Mouse (Mus musculus): Measurements from ENCODE around the gene Olfr1133.

DNA sequence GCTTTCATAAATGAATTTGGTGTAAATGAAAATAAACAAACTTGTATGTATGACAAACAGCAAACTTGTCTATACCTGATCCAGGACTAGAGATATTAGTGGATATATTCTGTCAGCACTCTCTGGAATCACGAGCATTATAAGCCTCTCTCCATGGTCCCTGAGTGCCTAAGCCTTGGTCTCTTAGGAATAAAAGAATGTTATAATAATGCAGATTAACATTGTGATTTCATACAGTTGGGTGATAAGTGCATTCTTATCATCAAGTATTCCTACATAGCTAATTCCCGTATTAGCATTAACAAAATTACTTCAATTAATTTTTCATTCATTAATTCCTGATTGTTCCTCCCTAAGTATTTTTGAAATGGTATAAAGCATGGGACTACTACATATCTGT is 11.2 kb upstream of the Olfr1133 start, which contains the start of gene Olfr1134:
- TF ChIP-seq TCF12 (IDR thresholded peaks at IDR 0.05; ENCODE audit: insufficient read depth, poor library complexity, severe bottlenecking) (no peak), POLR2AphosphoS2 (IDR thresholded peaks at IDR 0.05; ENCODE audit: insufficient read length, low read depth) (no peak), E2F4 (IDR thresholded peaks at IDR 0.05; ENCODE audit: insufficient read depth) (no peak), POLR2A (IDR thresholded peaks at IDR 0.05; ENCODE audit: insufficient read length, low read depth) (no peak), USF1 (IDR thresholded peaks at IDR 0.05; ENCODE audit: low read depth) (no peak)
